Mouse (Mus musculus) layer of hippocampus, postnatal 10 days (tissue): ENCODE results near the gene Tff1. TPM values are rescaled to one million over a fixed set of nuclear protein-coding genes. Genes with fewer than 3 reads are reported as not detected.
A peak's percentile ranks its signal among the peaks of the same experiment; 100 is the strongest.

Experiments
- DNase-seq, 2 experiments: peaks; one replicate each; pipeline ENCODE4 v3.0.0; 2021; ENCODE audit warnings: low spot score in 2 of 2
- long read RNA-seq: library from polyadenylated mRNA; stranded (forward); transcript quantifications from one replicate; pipeline ENCODE4 v2.0.0, GENCODE M21; 2023
- total RNA-seq, 2 experiments: library from RNA; stranded (reverse); gene quantifications; 2 replicates each; pipeline ENCODE4 v1.2.3; 2021

Tff1 gene
- total RNA-seq = not detected
- long read RNA-seq = 0 reads

DNA sequence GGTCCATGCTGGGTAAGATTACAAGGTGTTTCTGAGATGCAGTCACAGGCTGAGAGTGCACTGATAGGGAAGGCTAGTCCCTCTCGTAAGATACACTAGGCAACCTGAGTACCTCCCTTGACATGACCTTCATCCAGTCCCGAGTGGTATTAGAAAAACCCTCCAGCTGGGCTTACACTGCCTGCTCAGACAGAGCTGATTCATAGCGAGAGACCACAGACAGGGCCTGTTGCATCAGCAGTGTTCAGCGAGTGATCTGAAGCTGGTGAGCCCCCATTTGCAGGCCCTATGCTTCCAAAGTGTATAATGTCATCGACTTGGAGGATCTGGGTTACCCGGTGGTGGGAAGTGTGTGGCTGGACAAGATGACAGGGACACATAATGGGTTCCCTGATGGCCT lies at the start of gene Tff1:
Gene Tff1, minus strand, starts transcription at position 151 of the 400 bp plus-strand sequence.
- DNase-seq = no peak

DNA sequence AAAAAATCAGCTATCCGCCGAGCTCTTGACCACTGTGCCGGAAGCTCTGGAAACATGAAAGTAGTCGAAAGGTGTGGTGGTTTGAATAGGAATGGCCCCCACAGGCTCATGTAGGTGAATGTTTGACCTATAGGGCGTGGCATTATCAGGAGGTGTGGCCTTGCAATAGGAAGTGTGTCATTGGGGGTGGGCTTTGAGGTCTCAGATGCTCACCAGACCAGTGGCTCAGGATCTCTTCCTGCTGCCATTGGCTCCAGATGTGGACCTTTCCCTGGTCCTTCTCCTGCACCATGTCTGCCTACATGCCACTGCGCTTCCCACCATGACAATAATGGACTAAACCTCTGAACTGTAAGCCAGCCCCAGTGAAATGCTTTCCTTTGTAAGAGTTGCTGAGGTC lies 46.8 kb upstream of the Tff1 start:
- no peak for DNase-seq

DNA sequence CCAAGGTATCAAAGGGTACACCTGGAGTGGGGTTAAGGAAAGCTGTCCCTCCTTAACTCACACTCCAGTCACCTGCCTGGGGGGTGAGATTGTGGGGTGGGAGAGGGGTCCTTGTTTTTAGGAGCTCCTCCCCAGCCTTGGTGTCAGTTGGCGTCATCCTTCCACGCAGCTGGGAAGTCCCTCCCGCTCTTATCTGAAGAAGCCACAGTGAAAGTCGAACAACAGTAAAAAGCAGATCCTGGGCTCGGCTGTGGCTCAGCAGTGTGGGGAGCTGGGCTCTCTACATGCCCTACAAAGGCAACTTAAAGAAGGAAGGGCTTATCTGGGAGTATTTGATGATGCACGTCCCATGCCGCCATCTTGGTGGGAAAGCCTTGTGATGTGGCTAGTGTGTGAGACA lies 45.2 kb upstream of the Tff1 start:
- no peak for DNase-seq

DNA sequence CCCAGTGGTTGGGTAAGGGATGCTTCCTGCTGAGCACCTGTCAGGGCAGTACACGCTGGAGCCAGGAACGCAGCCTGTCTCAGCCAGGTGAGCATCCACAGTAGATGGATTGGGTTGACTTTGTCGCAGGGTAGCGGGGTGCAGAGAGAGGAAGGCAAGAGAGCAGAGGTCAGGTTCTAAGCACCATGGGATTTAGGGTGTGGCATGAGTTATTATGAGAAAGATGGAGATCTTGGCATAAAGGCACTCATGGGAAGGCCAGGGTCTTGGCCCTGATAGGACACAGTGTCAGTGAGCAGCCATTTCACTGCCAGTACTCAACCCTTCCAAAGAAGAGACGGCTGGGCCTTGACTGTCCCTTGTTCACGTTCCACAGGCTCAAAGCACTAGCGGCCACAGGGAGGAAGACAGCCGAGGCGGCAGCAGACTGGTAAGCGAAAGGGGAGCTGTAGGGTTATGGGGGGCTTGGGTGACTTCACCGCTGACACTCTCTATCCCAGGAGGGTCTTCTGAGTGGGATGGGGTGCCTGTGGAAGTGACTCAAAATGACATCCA lies 44.4 kb upstream of the Tff1 start:
- DNase-seq = no peak

DNA sequence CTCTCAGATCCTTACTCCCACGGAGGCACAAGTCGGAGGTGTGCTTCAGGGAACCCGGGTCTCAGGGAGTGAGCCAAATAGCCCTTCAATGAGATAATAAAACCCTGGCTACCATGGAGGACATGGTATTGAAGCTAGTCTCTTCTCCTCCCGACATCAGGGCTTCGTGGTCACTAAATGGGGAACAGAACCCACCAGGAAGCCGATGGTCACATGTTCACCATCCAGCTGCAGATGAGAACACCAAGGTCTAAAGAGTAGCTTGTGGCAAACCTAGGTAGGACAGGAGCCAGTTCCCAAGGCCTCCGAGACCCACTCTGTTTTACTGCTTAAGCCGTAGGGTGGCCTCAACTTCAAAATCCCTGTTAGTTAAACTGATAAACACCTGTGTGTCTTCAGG lies 43.6 kb upstream of the Tff1 start:
- DNase-seq = no peak

DNA sequence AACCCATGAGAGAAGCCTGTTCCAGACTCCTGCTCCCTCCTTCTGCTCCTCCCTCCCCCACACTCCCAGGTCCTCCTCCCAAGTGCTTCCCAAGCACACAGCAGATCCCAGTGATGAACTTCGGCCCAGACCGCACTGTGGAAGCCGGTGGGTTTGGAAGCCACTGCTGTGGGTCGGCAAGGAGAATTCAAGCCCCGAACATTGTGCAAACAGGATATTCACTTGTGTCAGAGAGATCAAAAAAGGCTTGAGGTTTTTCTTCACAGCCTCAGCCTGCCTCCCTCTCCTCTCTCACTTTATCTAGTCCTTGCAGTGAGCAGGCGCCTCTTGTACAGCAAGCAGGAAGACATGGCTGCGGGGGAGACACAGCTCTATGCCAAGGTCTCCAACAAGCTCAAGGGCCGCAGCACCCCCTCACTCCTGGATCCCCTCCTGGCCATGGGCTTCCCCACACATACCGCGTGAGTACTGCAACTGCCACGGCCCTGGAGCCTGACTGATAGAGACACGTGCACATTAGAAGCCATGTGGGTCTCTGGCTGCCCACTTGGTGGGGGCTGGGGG lies 42.8 kb upstream of the Tff1 start, which contains the start of gene Ubash3a:
Gene Ubash3a, plus strand, starts transcription at position 103 of the 564 bp plus-strand sequence.
- DNase-seq = no peak

DNA sequence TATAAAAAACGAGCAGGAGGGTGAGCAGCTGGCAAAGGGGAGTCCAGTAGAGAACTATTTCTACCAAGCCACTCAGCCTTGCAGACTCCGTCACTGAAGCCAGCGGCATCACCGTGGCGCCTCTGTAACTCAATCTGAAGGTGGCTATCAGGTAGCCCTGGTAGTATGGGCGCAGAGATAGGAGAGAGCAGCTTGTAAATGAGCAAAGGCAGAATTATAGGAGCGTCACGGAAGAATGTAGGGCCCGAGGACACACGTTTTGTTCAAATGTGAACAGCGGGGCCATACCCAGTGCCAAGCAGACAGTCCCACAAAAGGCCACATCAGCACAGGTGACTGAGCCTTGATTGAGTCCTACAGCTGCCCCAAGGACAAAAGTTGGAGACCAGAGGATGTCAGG lies 33.8 kb upstream of the Tff1 start, which contains the start of gene Tmprss3:
Gene Tmprss3, minus strand, starts transcription at position 101 of the 400 bp plus-strand sequence.
- DNase-seq = no peak

DNA sequence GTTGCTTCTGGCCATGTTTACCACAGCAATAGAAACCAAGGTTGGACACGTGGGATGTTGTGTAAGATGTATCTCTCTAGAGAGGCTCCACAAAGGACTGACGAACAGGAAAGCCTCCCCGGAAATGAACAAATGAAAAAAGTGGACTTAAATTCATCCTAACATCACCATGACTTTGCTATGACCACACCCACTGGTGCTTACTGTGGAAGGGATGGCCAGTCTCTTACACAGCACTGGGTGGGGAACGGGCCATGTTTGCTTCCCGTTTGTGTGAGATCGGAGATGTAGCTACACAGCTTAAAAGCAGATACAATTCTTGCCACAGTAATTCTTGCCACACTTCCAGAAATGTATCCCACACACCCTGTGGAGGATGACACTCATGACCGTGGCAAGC lies 31.2 kb upstream of the Tff1 start:
- no peak for DNase-seq

DNA sequence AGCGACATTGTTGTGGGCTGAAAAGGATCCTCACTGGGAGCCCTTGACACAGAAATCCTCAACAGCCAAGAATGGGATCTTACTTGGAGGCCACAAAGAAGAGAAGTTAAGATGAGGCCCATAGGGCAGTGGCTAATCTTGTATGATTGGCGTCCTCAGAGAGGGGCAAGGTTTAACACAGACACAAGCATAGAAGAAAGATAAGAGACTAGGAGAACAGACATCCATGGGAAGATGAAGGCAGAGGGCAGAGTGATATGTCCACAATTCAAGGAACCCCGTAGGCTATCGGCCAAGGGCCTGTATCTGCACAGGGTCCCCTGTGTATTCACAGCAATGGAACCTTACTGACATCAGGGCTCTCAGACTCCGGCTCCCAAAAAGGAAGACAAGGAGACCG lies 30.1 kb upstream of the Tff1 start:
- no peak for DNase-seq

DNA sequence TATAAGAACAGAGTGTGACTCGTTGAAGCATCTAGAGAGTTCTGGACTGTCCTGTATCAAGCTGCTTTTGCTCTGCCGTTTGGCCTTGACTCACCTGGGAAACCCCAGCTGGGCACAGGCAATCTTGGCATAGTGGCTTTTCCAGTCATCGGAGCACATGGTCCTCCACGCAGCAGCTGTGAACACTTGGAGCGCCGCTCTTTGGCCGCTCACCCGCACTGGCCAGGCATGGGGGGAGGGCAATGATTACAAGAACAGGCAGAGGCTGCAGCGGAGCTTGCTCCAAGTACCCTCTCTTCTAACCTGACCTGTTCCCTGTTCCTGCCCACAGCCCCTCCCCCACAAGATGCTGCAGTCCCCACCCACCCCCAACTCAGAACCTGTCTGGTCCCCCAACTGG lies 28.3 kb upstream of the Tff1 start:
- DNase-seq = no peak

DNA sequence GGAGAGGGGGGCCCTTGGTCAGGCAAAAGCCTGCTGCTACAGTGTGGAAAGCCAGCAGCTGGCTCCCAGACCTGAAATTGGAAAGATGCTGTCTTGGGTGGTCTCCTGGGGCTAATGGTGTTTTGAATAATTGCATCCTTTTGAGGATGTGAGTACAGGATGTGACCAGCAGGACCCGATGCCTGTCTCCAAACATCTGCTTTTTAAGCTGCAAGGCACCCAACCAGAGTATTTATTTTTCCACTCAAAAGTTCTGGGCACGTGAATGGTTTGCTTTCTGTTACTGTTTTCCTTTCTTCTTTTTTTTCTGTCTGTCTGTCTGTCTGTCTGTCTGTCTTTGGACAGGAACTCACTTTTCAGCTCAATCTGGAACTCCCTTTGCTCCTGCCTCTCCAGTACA lies 27.6 kb upstream of the Tff1 start:
- no peak for DNase-seq

DNA sequence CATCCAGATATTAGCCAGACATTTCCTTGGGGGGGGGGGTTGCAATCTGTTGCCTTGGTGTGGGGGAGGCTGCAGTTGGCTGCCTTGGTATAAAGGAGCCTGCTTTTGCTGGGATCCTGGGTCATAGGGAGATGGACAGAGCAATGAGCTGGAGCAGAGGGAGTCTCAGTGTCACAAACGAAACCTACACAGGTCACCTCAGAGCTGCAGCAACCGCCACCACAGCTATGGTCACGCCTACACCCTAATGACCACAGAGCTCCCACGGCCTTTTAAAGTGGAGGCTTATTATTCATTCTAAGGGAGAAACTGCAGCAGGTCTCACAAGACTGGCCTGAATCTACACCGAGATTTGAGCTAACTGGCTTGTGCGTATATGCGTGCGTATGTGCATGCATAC lies 26.7 kb upstream of the Tff1 start:
- DNase-seq = no peak

DNA sequence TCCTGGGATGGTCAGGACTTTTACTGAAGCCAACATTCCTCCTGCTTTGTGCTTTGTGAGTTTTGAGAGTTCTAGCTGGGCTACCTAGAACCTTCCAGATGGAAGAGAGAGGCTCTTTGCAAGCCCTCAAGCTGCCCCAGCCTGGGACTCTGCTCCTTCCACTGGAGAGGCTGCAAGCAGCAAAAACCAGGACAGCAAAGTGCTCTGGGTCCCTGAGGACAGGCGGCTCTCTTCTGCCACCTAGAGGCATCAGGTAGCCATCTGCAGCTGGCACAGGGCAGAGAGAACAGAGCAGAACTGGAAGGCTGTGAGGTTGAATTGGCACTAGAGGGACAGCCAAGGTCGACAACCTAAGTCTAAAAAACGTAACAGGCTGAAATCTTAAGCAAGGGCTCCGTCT lies 22.3 kb upstream of the Tff1 start:
- DNase-seq = peak; percentile 74 to 80

DNA sequence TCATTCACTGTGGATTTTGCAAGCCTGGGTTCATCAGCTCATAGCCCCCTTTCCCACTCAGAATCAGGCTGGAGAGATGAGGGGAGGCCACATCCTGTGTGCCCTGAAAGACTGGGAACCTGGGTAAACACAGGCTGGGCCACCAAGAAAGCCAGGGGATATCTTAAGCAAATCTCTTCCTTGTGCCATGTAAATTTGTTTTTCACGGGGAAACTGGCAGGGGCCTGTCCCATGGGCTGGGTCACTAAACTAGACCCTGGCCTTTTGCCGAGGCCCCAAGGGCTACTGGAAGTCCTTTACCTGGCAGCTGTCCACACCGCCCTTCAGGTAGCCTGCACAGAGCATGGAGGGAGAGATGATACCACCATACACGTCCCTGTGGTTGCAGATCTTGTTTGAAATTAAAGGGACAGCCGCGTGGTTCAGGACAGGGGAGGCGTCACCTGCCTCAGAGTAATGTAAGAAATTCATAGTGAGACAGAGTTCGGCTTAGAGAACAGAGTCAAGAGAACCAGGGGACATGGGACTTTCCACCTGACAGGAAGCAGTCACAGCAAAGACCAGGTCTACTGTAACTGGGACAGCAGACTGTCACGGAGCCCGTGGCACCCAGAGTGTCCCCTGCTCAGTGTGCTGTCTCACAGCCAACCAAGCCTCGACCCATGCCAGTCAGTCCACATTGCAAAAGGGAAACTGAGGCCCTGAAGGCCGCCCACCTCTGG lies 19.4 kb upstream of the Tff1 start:
- no peak for DNase-seq

DNA sequence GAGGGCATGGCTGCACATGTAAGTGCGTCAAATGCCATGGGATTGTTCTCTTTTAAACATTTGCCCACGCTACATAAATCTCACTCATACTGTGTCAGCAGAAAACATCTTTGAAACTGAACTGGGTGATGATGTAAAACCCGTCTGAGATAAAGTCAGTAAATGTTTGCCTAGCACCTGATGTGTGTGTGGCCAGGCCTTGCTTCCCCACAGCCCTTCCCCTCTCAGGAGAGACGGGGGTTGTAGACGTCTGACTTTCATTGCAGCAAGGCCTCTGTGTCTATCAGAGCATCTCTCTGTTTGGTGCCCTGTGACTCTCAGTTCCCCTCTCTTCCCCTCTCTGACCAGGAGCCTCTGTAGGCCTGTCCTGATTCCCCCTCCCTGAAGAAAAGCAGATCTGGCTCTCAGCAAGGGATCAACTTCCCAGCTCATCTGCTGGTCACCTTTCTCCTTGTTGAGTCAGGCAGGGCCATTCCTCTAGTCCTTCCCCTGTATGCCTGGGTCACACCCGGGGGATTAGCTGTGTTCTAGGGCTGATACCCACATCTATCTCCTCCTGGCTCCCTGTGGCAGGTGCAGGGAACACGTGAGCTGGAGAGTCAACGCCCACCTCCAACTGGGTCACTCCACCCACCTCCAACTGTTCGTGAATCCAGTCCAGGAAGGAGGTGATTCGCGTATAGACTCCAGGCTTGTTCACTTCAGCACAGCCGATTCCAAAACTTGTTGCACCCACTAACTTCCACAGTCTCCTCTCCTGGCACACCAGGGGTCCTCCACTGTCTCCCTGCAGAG lies 18.3 kb upstream of the Tff1 start:
- DNase-seq = peak in 1 of 2 experiments; percentile 33

DNA sequence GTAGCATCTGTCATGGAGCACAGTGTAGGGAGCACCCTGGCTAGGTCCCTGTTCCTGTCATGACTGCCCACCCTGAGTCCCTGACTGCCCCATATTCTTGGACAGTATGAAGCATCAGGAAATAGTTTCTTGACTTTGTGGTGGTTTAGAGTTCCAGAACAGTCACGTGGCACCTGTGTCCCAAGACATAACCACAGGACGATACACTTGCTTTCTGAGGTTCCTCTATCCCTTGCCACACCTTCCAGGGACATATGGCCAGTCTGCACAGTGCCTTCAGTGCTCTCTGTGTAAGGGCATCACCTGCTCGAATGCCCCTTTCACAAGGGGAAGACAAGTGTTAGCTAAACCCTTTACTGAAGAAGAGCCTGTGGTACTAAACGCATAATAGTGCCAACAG lies 16.4 kb upstream of the Tff1 start:
- no peak for DNase-seq

DNA sequence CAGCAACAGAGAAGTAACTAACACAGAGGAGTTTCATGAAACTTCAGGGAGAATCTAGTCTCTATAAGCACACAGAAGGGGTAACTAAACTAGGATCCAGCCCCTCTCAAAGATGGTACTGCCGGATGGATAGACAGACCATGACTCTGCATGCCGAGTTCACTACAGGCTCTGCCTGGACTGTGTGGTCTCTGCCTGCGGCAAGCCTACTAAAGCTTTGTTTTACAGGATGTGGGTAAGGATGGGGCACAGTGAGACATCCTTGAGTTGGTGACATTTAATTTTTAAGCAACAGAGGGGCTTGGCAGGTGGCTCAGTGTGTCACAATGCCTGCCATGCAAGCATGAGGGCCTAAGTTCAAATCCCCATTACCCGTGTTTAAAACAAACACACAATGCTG lies 11.2 kb upstream of the Tff1 start:
- no peak for DNase-seq

DNA sequence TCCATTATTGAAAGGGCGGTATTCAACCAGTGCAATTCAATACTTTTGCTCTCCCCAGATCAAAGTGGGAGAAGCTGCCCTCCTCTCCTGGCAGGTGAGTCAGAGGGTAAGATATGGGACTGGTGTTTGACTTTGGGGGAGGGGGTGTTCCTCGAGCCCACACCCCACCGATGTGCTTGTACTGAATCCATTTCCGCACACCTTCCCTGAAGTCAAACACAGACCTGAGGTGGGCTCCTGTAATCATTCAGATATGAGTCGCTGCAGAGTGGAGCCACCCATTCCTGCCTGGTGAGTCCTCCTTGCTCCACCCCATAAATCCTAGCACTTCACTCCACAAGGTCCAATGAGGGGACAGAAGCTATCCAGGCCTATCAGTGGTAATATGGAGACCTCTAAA lies 4.7 kb upstream of the Tff1 start:
- DNase-seq = no peak

DNA sequence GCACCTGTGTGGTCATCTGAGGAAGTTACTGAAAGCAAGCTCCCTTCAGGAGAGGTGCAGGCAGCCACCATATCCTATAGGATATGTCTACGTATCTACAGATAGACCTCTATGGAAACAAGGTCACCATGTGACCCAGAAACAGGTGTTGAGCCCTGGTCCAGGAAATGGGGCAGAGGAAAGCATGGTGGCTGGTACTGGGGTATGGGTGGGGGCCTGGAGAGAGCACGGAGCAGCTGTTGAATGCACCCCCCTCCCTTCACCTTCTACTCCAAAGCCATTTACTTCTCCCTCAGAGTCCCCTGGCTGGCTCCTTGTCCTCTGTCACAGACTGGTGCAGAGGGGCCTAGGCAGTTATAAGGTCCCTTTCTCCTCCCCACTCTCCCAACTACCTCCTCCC lies 1.3 kb downstream of the Tff1 start:
- DNase-seq = no peak

DNA sequence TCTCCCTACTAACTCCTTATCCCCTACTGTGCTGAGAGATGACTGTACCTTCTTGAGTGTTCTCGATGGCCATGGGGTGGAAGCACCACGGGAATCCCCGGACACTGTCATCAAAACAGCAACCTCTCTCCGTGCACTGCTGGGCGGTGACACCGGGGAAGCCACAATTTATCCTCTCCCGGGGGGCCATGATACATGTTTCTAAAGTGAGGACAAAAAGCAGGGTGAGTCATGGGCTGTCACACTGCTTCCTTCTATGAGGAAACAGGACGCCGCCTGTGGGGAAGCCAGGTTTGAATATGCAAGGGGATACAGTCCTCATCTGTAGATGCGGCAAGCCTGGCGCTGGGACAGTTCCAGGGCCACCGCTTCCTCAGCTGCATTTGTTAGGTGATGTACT lies 2.5 kb downstream of the Tff1 start:
- no peak for DNase-seq

DNA sequence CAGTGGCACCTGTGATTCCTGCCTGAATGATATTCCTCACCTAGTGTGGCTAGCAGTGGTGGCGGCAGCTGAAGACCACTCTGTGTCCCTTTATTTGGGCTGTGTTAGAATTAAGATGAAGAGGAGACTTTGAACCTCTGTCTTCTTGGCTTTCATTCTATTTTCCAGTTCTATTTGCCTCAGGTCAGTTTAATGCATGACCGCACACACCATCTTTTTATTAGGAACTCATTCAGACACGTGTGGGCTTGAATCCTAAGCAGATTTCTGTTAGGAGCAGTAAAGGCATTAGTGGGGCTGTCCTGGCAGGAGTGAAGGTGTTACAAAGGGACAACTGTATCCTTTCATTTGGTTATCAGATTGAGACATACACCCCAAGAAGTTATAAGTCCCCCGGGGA lies 4.8 kb downstream of the Tff1 start:
- no peak for DNase-seq

DNA sequence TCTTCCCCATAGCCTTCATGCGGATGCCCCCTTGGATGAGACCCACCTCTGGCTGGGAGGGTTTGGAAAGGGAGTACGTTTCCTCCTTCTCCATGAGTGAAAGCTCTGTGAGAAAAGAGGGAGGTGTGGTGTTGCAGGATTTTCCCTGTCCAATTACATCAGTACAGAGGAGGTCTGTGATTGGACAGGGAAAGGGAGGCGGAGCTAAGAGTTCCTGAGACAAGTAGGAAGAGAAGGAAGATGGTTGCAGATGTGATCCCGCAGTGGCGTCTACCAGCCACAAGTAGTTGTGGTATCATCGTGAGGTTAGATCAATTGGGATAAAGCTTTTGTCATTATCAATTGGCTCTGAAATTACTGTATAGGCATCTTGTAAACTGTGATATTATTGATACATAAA lies 7.2 kb downstream of the Tff1 start:
- DNase-seq = no peak
